Mouse (Mus musculus): ENCODE data around the gene Tep1.
"Not testable (repeated sequence)": the region's sequence is repeated elsewhere in the genome, so short reads cannot be mapped to it uniquely, and the experiment has no call there.

Gene Tep1

GRCm38 (mm10) chr14:50829878-50830277 lies 40.5 kb downstream of the Tep1 start:
- no peak for DNase-seq (ENCODE audit: low read depth, low spot score)
- H3K27me3 ChIP-seq (ENCODE audit: control insufficient read depth, insufficient read depth, low read length, poor library complexity, severe bottlenecking): no peaks in the 10 kb centered on the region
- no peaks in the 10 kb centered on the region; the same call in 1 of the 2 replicates for H3K36me3 ChIP-seq (ENCODE audit: control insufficient read depth, insufficient read depth, low read length, poor library complexity, severe bottlenecking)

DNA sequence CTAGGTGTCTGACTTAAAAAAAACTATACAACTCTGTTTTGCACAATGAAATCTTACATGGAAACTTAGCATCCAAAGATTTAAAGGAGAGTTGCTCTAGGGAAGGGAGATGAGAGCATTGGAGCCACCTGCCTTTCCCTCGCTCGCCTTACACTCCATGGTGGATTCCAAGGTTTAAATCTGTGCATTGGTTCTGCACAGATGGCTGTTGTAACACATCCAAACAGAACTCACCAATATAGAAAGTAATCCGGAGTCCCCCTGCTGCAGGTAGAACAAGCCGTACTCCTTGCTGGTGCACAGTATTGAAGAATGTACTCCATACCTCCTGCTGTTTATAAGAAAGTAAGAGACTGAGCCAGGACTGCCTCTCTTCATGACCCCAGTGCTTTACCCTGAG lies 43.8 kb downstream of the Tep1 start:
- Histone ChIP-seq H3K36me3 (ENCODE audit: control insufficient read depth, insufficient read depth, low read length, poor library complexity, severe bottlenecking) (peaks cover 4% of the 10 kb centered on the region; the same call in 1 of the 2 replicates), H3K27me3 (ENCODE audit: control insufficient read depth, insufficient read depth, low read length, poor library complexity, severe bottlenecking) (no peaks in the 10 kb centered on the region)
- DNase-seq (ENCODE audit: low read depth, low spot score): no peak

- peak; percentile 83 for DNase-seq (ENCODE audit: low read depth, low spot score)
- H3K27me3 ChIP-seq (ENCODE audit: control insufficient read depth, insufficient read depth, low read length, poor library complexity, severe bottlenecking): no peaks in the 10 kb centered on the region
- peaks cover 11% of the 10 kb centered on the region for H3K36me3 ChIP-seq (ENCODE audit: control insufficient read depth, insufficient read depth, low read length, poor library complexity, severe bottlenecking)
These were observed 46.1 kb downstream of the Tep1 start for GRCm38 (mm10) chr14:50824219-50824618.

GRCm38 (mm10) chr14:50823240-50823639 lies 47.1 kb downstream of the Tep1 start:
- DNase-seq (ENCODE audit: low read depth, low spot score): peak; percentile 48
- Histone ChIP-seq H3K36me3 (ENCODE audit: control insufficient read depth, insufficient read depth, low read length, poor library complexity, severe bottlenecking) (peaks cover 13% of the 10 kb centered on the region), H3K27me3 (ENCODE audit: control insufficient read depth, insufficient read depth, low read length, poor library complexity, severe bottlenecking) (no peaks in the 10 kb centered on the region)

DNA sequence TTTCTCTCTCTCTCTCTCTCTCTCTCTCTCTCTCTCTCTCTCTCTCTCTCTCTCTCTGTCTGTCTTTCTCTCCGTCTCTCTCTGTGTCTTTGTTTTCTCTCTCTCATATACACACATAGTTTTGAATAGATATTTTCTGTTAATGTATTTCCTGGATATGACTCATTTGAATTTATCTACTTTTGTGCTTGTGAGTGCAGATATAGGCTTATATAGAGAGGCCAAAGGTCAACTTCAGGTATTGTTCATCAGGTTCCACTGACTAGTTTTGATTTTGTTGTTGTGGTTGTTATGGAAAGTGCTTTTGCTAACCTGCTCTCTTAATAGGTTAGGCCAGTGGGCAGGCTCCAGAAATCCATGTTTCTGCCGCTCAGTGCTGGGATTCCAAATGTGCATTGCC lies 57.3 kb downstream of the Tep1 start:
- peaks cover 17% of the 10 kb centered on the region for H3K36me3 ChIP-seq (ENCODE audit: control insufficient read depth, insufficient read depth, low read length, poor library complexity, severe bottlenecking)
- no peak for DNase-seq (ENCODE audit: low read depth, low spot score)
- H3K27me3 ChIP-seq (ENCODE audit: control insufficient read depth, insufficient read depth, low read length, poor library complexity, severe bottlenecking): no peaks in the 10 kb centered on the region

GRCm38 (mm10) chr14:50807487-50808072 lies 62.8 kb downstream of the Tep1 start, which contains the start of the genes Ccnb1ip1 and Parp2:
Gene Ccnb1ip1 (minus strand): TSS chr14:50807732.
Gene Parp2 (plus strand): TSS chr14:50807841.
- no peaks in the 10 kb centered on the region for H3K27me3 ChIP-seq (ENCODE audit: control insufficient read depth, insufficient read depth, low read length, poor library complexity, severe bottlenecking)
- no peaks in the 10 kb centered on the region for H3K36me3 ChIP-seq (ENCODE audit: control insufficient read depth, insufficient read depth, low read length, poor library complexity, severe bottlenecking)
- DNase-seq (ENCODE audit: low read depth, low spot score): peak; percentile 99

GRCm38 (mm10) chr14:50806469-50806868 lies 63.9 kb downstream of the Tep1 start:
- DNase-seq (ENCODE audit: low read depth, low spot score); H3K36me3 ChIP-seq (ENCODE audit: control insufficient read depth, insufficient read depth, low read length, poor library complexity, severe bottlenecking): not testable (repeated sequence)

GRCm38 (mm10) chr14:50804683-50805082 lies 65.7 kb downstream of the Tep1 start:
- no peaks in the 10 kb centered on the region for H3K36me3 ChIP-seq (ENCODE audit: control insufficient read depth, insufficient read depth, low read length, poor library complexity, severe bottlenecking)
- H3K27me3 ChIP-seq (ENCODE audit: control insufficient read depth, insufficient read depth, low read length, poor library complexity, severe bottlenecking): no peaks in the 10 kb centered on the region
- DNase-seq (ENCODE audit: low read depth, low spot score): no peak

More at GRCm38 (mm10) chr14:50806469-50806868, 63.9 kb downstream of the Tep1 start:
- H3K27me3 ChIP-seq (ENCODE audit: control insufficient read depth, insufficient read depth, low read length, poor library complexity, severe bottlenecking): not testable (repeated sequence)

DNA sequence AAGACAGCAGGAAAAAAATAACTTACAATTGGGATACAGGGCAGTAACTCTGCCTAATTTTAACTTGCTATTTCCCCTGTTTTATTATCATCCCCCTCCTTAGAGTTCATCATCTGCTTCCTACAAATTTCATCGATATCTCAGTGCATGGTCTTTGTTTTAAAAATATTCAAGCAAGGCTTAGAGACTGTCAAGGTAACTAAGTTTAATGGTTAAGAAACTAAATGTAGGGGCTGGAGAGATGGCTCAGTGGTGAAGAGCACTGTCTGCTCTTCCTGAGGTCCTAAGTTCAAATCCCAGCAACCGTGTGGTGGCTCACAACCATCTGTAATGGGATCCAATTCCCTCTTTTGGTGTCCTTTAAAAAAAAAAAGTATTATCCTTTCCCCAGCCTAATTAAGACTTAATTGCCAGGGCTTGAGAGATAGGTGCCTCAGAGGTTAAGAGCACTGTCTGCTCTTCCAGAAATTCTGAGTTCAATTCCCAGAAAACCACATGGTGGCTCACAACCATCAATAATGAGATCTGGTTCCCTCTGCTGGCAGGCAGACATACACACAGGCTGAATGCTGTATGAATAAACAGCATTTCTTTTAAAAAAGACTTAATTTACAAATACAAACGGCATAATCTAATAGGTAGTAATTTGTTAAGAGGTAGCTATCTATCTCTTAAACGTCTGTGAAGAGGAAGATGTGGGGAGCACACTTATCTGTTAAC lies 67.4 kb downstream of the Tep1 start:
- no peaks in the 10 kb centered on the region for H3K36me3 ChIP-seq (ENCODE audit: control insufficient read depth, insufficient read depth, low read length, poor library complexity, severe bottlenecking)
- peak; percentile 51 for DNase-seq (ENCODE audit: low read depth, low spot score)
- H3K27me3 ChIP-seq (ENCODE audit: control insufficient read depth, insufficient read depth, low read length, poor library complexity, severe bottlenecking): no peaks in the 10 kb centered on the region

- Histone ChIP-seq H3K27me3 (ENCODE audit: control insufficient read depth, insufficient read depth, low read length, poor library complexity, severe bottlenecking) (no peaks in the 10 kb centered on the region), H3K36me3 (ENCODE audit: control insufficient read depth, insufficient read depth, low read length, poor library complexity, severe bottlenecking) (no peaks in the 10 kb centered on the region)
- DNase-seq (ENCODE audit: low read depth, low spot score): no peak
These were observed 67.9 kb downstream of the Tep1 start for GRCm38 (mm10) chr14:50802441-50802840.

DNA sequence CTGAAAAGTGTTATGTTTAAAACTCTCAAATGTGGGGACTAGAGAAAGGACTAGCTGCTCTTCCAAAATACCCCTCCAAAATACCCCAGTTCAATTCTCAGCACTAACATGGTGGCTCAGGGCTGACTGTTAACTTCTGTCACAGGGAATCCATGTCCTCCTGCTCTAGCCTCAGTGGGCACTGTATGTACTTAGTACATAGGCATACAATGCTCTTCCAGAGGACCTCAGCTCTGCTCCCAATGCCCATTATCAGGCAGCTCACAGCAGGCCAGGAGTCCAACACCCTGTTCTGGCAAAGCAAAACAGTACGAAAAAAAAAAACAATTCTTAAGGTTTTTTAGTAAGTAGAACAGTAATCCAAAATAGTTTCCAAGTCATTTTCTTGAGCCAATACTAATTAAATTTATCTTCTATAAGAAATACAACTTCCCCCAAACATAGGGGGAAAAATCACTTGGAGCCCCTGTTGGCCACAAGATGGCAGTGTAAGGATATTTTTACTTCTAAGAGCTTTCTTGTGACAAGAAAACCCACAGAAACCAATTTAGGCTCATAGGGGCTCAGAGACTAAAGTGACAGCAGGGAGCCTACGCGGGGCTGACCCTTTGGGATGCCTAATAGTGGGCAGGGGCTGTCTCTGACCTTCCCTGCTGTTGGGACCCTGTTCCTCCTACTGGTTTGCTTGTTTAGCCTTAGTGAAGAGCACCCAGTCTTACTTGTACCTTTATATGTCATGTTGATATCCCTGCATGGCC lies 70.7 kb downstream of the Tep1 start:
- peak; percentile 84 for DNase-seq (ENCODE audit: low read depth, low spot score)
- Histone ChIP-seq H3K27me3 (ENCODE audit: control insufficient read depth, insufficient read depth, low read length, poor library complexity, severe bottlenecking) (no peaks in the 10 kb centered on the region), H3K36me3 (ENCODE audit: control insufficient read depth, insufficient read depth, low read length, poor library complexity, severe bottlenecking) (no peaks in the 10 kb centered on the region)

DNA sequence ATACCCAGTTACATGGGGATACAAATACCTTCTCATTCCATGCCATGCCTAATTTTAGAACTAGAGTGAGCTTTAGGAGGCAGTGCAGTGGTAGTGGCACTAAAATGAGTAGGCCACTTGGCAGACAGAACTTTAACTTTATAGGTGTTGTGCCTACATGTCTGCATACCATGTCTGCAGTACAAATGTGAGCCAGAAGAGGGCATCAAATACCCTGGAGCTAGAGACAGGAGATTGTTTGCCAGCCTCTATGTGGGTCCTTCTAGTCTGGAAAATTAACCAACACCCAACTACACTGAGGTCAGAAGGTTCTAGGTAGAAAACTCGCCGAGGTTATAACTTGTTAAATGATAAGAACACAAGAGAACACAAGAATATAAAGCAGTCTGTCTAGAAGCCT lies 71.8 kb downstream of the Tep1 start:
- peak; percentile 68 for DNase-seq (ENCODE audit: low read depth, low spot score)
- Histone ChIP-seq H3K27me3 (ENCODE audit: control insufficient read depth, insufficient read depth, low read length, poor library complexity, severe bottlenecking) (no peaks in the 10 kb centered on the region), H3K36me3 (ENCODE audit: control insufficient read depth, insufficient read depth, low read length, poor library complexity, severe bottlenecking) (no peaks in the 10 kb centered on the region)

DNA sequence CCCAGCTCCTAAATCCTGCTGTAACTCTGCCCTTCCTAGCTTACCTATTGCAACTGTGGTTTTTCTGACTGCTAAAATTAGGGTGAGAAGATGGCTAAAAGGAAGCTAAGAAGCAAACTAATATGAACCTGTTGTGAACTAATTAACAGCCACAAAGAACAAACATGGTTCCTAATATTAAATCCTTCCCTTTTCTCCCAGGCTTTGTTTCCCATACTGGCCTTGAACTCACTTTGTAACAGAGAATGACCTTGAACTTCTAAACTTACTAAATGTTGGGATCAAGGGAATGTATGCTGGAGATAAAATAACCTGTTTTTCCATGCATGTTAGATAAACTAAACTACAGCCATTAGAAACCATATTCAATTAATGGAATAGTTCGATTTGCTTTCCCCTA lies 73.9 kb downstream of the Tep1 start:
- Histone ChIP-seq H3K27me3 (ENCODE audit: control insufficient read depth, insufficient read depth, low read length, poor library complexity, severe bottlenecking) (peaks cover 1% of the 10 kb centered on the region; the same call in 1 of the 2 replicates), H3K36me3 (ENCODE audit: control insufficient read depth, insufficient read depth, low read length, poor library complexity, severe bottlenecking) (no peaks in the 10 kb centered on the region)
- DNase-seq (ENCODE audit: low read depth, low spot score): no peak

DNA sequence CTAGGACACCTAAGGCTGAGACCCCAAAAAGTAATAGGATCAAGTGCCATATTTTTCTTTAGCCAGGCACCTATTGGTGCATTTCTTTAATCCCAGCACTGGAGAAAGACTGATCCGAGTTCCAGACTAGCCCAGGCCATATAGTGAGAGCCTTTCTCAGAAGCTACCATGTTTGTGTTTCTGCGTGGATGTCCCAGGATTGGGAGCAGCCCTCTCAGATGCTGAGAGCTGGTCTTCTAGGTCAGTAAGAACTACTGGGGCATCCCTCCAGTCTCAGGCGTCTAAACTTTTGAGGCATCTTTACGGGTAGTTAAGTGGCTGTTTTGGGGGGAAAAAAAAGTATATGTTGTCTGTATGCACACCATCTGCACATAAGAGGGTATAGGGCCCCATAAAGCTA lies 74.4 kb downstream of the Tep1 start:
- H3K27me3 ChIP-seq (ENCODE audit: control insufficient read depth, insufficient read depth, low read length, poor library complexity, severe bottlenecking): peaks cover 1% of the 10 kb centered on the region; the same call in 1 of the 2 replicates
- no peaks in the 10 kb centered on the region for H3K36me3 ChIP-seq (ENCODE audit: control insufficient read depth, insufficient read depth, low read length, poor library complexity, severe bottlenecking)
- no peak for DNase-seq (ENCODE audit: low read depth, low spot score)
